Mouse (Mus musculus) right cerebral cortex, postnatal 14 days (tissue): Measurements from ENCODE around the gene Pcdh7.

Source experiments
- DNase-seq: peaks from one replicate; pipeline ENCODE4 v3.0.0; 2022

The Pcdh7 gene

GRCm38 (mm10) chr5:57934666-57935065 is 216.9 kb downstream of the Pcdh7 start:
- no peak for DNase-seq

- no peak for DNase-seq
Measured at GRCm38 (mm10) chr5:57940457-57940856, 222.7 kb downstream of the Pcdh7 start.

- no peak for DNase-seq
Measured at GRCm38 (mm10) chr5:57943176-57943575, 225.4 kb downstream of the Pcdh7 start.

GRCm38 (mm10) chr5:57943611-57944010 is 225.8 kb downstream of the Pcdh7 start:
- DNase-seq = no peak

DNA sequence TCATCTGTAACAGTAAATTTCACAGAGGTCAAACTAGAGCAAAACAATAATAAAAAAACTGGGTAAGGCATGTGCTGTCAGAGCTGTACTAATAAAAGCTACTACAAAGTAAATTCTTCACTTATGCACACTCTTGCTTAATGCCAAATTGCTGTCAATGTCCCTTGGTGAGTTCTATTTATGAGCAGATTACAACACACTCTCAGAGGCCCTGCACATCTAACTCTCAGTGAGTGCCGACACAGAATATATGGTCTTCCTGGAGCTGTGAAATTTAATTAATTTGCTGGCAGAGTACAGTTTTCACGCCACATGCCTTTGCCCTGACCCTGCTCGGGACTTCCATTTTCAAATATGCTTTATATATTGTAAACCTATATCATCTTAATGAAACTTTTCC is 227.7 kb downstream of the Pcdh7 start:
- DNase-seq = no peak

- no peak for DNase-seq
Measured at GRCm38 (mm10) chr5:57959317-57959716, 241.6 kb downstream of the Pcdh7 start.

- no peak for DNase-seq
Measured at GRCm38 (mm10) chr5:57963792-57964191, 246.0 kb downstream of the Pcdh7 start.

DNA sequence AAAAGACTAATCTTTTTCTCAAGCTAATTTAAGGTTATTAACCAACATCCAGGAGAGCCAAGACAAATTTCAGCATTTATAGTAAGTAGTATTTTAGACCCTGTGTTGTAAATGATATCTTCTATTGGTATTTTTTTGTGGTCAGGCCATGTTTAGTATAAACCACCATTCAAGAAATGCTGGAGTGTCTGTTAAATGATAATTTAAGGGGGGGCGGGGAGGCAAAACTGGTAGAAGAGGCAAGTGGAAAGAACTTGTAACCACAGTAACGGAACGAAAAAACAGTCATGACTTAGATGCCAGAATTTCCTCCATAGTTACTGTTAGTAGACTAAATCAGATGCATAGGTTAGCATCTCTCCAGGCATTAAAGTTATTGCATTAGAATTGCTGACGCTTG is 246.4 kb downstream of the Pcdh7 start:
- DNase-seq = no peak

DNA sequence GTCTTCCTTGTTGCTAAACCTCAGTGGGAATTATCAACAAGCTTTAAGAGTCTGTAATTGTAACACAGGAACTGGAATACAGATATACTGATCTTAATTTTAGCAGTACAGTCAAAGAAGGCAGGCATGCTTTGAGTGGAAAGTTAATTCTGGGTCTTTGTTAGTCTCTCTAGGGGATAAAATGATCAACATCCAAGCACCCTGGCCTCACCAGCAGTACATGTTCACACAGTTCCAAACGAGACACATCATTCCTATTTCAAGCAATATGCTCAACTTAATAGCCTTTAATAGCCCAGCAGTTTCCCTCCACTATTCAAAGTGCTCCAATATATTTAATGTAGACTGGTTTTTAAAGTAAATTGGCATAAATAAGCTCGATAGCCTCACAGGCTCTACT is 275.8 kb downstream of the Pcdh7 start:
- DNase-seq = no peak

DNA sequence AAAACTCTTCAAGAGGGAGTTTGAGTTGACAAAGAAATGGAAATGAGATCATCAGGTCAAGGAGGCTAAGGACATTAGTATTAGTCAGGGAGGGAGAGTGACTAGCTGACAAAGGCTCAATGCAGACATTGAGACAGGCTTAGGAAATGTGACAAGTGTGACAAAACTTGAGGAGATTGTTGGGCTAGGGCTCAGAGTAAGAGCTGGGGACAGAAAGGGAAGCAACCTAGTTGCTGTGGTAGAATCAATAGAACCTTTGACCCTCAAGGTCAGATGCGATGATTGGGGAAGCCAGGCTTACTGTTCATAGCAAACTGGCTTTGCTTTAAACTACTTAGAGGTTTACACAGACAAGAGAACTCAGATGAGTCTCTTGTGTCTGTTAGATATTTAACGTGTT is 303.6 kb downstream of the Pcdh7 start:
- no peak for DNase-seq

DNA sequence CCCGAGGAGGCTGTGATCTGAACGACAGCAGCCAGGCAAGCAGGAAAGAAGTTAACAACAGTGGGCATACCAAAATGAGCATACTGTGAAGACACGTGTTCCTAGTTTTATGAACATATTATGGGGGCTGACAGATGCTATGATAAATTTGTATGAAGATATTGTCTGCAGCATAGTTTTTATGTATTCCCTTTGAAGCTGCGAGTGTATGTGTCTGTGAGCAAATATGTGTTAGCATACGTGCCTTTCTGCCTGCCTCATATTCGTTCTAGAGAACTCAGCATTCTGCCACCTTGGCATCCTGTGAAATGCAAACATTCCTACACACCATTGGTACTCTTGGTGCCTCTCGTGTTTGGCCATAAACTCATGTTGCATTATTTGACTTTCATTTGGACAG is 307.4 kb downstream of the Pcdh7 start:
- DNase-seq = no peak

DNA sequence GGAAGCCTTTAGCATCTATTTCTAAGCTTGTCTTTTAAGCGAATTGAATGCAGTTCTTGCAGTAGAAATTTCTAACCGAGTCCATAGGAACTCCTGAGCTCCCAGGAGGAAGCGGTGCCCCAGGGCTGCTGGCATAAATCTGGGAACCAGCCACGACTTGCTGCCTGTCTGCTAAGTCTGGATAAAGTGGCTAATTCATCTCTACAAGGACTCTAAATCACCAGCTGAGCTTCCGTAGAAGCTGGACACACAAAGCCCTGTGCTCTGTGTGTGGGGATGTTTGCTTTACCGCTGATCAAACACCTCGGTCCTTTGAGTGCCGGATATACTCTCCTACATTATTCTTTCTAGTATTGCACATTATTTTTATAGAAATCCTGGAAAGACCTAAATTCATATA is 308.0 kb downstream of the Pcdh7 start:
- DNase-seq = no peak

GRCm38 (mm10) chr5:58039875-58040274 is 322.1 kb downstream of the Pcdh7 start:
- no peak for DNase-seq

- no peak for DNase-seq
Measured at GRCm38 (mm10) chr5:58044216-58044615, 326.4 kb downstream of the Pcdh7 start.

DNA sequence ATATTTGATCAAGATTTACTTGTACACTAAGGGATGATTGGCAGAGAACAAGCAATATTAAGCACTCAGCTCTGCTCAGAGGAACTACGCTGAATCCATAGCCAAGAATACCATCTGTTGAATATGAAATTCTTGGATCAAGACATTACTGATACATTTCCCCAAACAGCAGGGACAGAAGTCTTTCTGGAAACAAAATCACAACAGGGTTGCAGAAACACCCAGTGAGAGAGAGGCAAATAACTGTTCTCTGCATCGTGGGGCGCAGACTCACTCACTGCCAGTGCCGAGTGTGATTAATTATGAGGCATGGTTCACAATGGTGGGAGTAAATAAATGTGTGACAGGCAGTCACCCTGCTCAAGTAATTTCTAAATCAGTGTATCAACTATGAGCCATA is 363.3 kb downstream of the Pcdh7 start:
- no peak for DNase-seq

- no peak for DNase-seq
Measured at GRCm38 (mm10) chr5:58082230-58082629, 364.5 kb downstream of the Pcdh7 start.

- no peak for DNase-seq
Measured at GRCm38 (mm10) chr5:58083056-58083455, 365.3 kb downstream of the Pcdh7 start.

- DNase-seq = no peak
Measured at GRCm38 (mm10) chr5:58083972-58084371, 366.2 kb downstream of the Pcdh7 start.

- no peak for DNase-seq
Measured at GRCm38 (mm10) chr5:58108665-58109364, 391.0 kb downstream of the Pcdh7 start.

- DNase-seq = no peak
Measured at GRCm38 (mm10) chr5:58116096-58116495, 398.3 kb downstream of the Pcdh7 start.

DNA sequence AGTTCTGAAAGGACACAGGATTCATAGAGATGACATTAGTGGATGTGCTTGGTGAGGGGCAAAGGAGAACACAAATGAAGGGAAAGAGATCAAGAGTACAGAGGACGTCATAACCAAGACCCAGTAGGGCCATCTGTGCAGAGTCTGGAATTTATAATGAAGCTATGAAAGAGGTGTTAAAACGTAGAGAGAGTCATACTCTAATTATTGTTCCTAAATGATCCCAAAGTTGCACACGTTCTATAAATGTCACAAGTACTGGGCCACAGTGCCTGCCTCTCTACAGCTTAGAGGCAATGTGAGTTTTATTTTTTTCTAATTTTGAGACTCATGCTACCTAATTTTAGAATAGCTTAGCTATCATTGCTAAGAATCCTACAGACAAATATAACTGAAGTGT is 400.1 kb downstream of the Pcdh7 start:
- DNase-seq = no peak

- DNase-seq = no peak
Measured at GRCm38 (mm10) chr5:58118930-58119611, 401.3 kb downstream of the Pcdh7 start.

DNA sequence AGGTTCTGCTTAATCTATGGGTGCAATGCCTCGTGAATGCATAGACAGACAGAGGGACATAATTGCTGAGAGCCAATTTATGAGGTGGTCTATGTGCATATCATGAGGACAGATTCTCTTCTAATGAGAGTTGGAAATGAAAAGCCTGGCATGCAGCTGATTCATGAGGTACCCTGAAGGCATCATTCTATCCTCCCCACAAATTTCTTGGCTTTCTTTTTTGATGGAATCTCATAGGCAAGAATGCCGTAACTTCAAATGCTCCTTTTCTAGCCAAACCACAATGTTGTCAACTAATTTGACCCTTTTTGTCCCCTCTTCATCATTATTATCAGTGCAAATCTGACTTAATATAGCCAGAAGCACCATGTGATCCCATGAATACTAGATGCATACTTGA is 426.1 kb downstream of the Pcdh7 start:
- no peak for DNase-seq

GRCm38 (mm10) chr5:58153966-58154365 is 436.2 kb downstream of the Pcdh7 start:
- no peak for DNase-seq

DNA sequence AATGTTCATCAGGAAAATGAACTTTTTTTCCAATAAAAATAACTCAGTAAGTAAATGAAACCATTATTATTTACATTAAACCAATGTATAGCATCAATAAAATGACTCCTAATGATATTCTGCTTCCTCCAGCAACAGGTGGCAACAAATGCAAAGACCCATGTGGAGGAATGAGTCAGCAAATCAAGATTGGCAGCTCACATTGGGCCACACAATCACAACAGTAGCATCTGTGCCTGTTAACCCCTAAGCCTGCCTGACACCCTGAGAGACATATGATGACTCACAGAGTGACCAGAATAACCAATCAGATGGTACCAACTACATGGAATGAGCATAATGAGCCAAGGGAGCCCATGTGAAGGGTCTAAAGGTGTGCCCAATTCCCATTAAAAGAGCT is 454.5 kb downstream of the Pcdh7 start:
- DNase-seq = no peak
